In the genomic region with DNA sequence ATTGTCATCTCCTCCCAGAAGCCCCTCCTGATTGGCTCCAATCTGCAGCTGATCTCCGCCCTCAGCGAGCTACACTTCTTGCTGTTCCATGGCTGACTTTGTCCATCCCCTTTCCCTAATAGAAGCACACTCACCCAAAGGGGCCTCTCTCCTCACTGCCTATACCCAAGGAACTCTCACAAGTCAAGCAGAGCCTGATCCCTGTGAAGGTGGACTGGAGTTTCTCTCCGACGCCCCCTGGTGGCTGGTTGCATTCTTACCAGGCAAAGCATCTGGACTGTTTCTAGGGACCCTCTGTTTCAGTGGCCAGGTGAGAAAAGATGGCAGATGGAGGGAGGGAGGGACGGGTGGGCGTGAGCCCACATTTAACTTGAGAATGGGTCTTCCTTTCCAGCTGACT, we compare ENCODE assay signal across 8 mouse cellular contexts. TPM values are rescaled to one million over a fixed set of nuclear protein-coding genes. Genes with fewer than 3 reads are reported as not detected.
A peak's percentile ranks its signal among the peaks of the same experiment; 100 is the strongest.
DNase-seq lines count a peak whose midpoint lies in the region; ATAC-seq lines count a peak whose summit lies in the region.

No protein-coding gene starts in this region.

- no peak for ATAC-seq in heart, embryonic 12.5 days (ENCODE audit: insufficient number of reproducible peaks, low FRiP score)
- peak; percentile 77 for ATAC-seq in forebrain, embryonic 11.5 days (replicated peaks; ENCODE audit: low FRiP score)
- ATAC-seq in hindbrain, embryonic 15.5 days (ENCODE audit: low FRiP score, low read depth) = peak; percentile 49; the same call in 1 of the 2 replicates
- 0 out of 2 replicates have a peak, but pooled peaks have one; percentile 38 for ATAC-seq in limb, embryonic 12.5 days (ENCODE audit: insufficient number of reproducible peaks, insufficient read depth, low FRiP score, low TSS enrichment, low read depth)
- ATAC-seq in midbrain, embryonic 15.5 days (replicated peaks) = peak; percentile 73

- no peaks in the 10 kb centered on the region for H3K9me3 ChIP-seq in heart, embryonic 12.5 days (replicated peaks)
- no peaks in the 10 kb centered on the region for H3K9me3 ChIP-seq in forebrain, embryonic 11.5 days (ENCODE audit: control insufficient read depth, low read length)
- H3K9me3 ChIP-seq in hindbrain, embryonic 15.5 days = no peaks in the 10 kb centered on the region
- H3K9me3 ChIP-seq in limb, embryonic 12.5 days = no peaks in the 10 kb centered on the region
- no peaks in the 10 kb centered on the region for H3K9me3 ChIP-seq in midbrain, embryonic 15.5 days

- DNase-seq in heart, adult 18-20 months = peak; percentile 35 to 80
- DNase-seq in c-Kit-positive CD71-positive TER-119-negative erythroid progenitor cells, embryonic 14.5 days (ENCODE audit: low read depth) = peak; percentile 63
- peak; percentile 90 for DNase-seq in forebrain, embryonic 11.5 days (ENCODE audit: low spot score)
- DNase-seq in spleen, postnatal 14 days (ENCODE audit: low spot score in 2 of 2) = peak; percentile 21 to 53

- H3K4me3 ChIP-seq in heart, embryonic 12.5 days = no peak overlapping the region
- H3K4me3 ChIP-seq in forebrain, embryonic 11.5 days (ENCODE audit: low read depth, low read length) = no peak overlapping the region
- H3K4me3 ChIP-seq in hindbrain, embryonic 15.5 days = no peak overlapping the region
- H3K4me3 ChIP-seq in limb, embryonic 12.5 days (replicated peaks) = no peak overlapping the region
- H3K4me3 ChIP-seq in midbrain, embryonic 15.5 days = no peak overlapping the region

- no peak overlapping the region for H3K27ac ChIP-seq in heart, embryonic 12.5 days (ENCODE audit: poor library complexity, severe bottlenecking)
- H3K27ac ChIP-seq in forebrain, embryonic 11.5 days (ENCODE audit: low read depth, low read length) = no peak overlapping the region
- no peak overlapping the region for H3K27ac ChIP-seq in hindbrain, embryonic 15.5 days (replicated peaks)
- H3K27ac ChIP-seq in limb, embryonic 12.5 days = no peak overlapping the region
- no peak overlapping the region for H3K27ac ChIP-seq in midbrain, embryonic 15.5 days

- H3K4me1 ChIP-seq in heart, embryonic 12.5 days (replicated peaks) = no peaks in the 10 kb centered on the region
- no peaks in the 10 kb centered on the region for H3K4me1 ChIP-seq in forebrain, embryonic 11.5 days (replicated peaks; ENCODE audit: control insufficient read depth, insufficient read depth, low read length)
- H3K4me1 ChIP-seq in hindbrain, embryonic 15.5 days (replicated peaks) = peaks cover 40% of the 10 kb centered on the region
- peaks cover 8% of the 10 kb centered on the region for H3K4me1 ChIP-seq in limb, embryonic 12.5 days (replicated peaks)
- H3K4me1 ChIP-seq in midbrain, embryonic 15.5 days = peaks cover 21% of the 10 kb centered on the region; the same call in 1 of the 2 replicates

- no peaks in the 10 kb centered on the region; the same call in 1 of the 2 replicates for H3K36me3 ChIP-seq in heart, embryonic 12.5 days
- H3K36me3 ChIP-seq in forebrain, embryonic 11.5 days (ENCODE audit: control insufficient read depth, insufficient read depth, low read length) = no peaks in the 10 kb centered on the region
- no peaks in the 10 kb centered on the region for H3K36me3 ChIP-seq in hindbrain, embryonic 15.5 days
- H3K36me3 ChIP-seq in limb, embryonic 12.5 days = peaks cover 12% of the 10 kb centered on the region; the same call in 1 of the 2 replicates
- no peaks in the 10 kb centered on the region for H3K36me3 ChIP-seq in midbrain, embryonic 15.5 days (replicated peaks)

- no peaks in the 10 kb centered on the region for H3K27me3 ChIP-seq in heart, embryonic 12.5 days (replicated peaks)
- no peaks in the 10 kb centered on the region for H3K27me3 ChIP-seq in forebrain, embryonic 11.5 days (ENCODE audit: control insufficient read depth, insufficient read depth, low read length)
- no peaks in the 10 kb centered on the region for H3K27me3 ChIP-seq in hindbrain, embryonic 15.5 days
- H3K27me3 ChIP-seq in limb, embryonic 12.5 days = no peaks in the 10 kb centered on the region
- no peaks in the 10 kb centered on the region for H3K27me3 ChIP-seq in midbrain, embryonic 15.5 days (replicated peaks)

- WGBS in heart, embryonic 12.5 days = 30% methylated on average over 6 of the region's 6 CpGs
- WGBS in forebrain, embryonic 11.5 days = 30% methylated on average over 6 of the region's 6 CpGs
- WGBS in hindbrain, embryonic 15.5 days = 28% methylated on average over 6 of the region's 6 CpGs
- WGBS in limb, embryonic 12.5 days = 20% methylated on average over 6 of the region's 6 CpGs
- WGBS in midbrain, embryonic 15.5 days = 26% methylated on average over 6 of the region's 6 CpGs

- H3K4me2 ChIP-seq in heart, embryonic 12.5 days = no peak overlapping the region
- no peak overlapping the region for H3K4me2 ChIP-seq in forebrain, embryonic 11.5 days (ENCODE audit: low read depth, low read length, severe bottlenecking)
- H3K4me2 ChIP-seq in hindbrain, embryonic 15.5 days = no peak overlapping the region
- no peak overlapping the region for H3K4me2 ChIP-seq in limb, embryonic 12.5 days
- no peak overlapping the region for H3K4me2 ChIP-seq in midbrain, embryonic 15.5 days

- H3K9ac ChIP-seq in heart, embryonic 12.5 days = no peak overlapping the region
- H3K9ac ChIP-seq in forebrain, embryonic 11.5 days (ENCODE audit: low read length) = no peak overlapping the region
- H3K9ac ChIP-seq in hindbrain, embryonic 15.5 days = no peak overlapping the region
- H3K9ac ChIP-seq in limb, embryonic 12.5 days (replicated peaks) = no peak overlapping the region
- no peak overlapping the region for H3K9ac ChIP-seq in midbrain, embryonic 15.5 days

RNA-seq across cellular contexts. Expression of a gene that starts 14.9 kb away (rescaled TPM):
- total RNA-seq in heart, adult 18-20 months (2021) = 10 to 100 TPM; 17.6 to 18.7 TPM
- polyA plus RNA-seq in heart, embryonic 12.5 days (2016; fragmentation: Nextera tagmentation; extraction: Ambion mirVana) = 21.6 and 22.3 TPM in 2 replicates
- polyA plus RNA-seq in forebrain, embryonic 11.5 days (2014; fragmentation: Nextera tagmentation; extraction: Ambion mirVana) = 17.0 and 19.6 TPM in 2 replicates
- 18.4 and 20.2 TPM in 2 replicates for polyA plus RNA-seq in hindbrain, embryonic 15.5 days (2015; fragmentation: Nextera tagmentation; extraction: Ambion mirVana)
- 21.1 and 21.8 TPM in 2 replicates for polyA plus RNA-seq in limb, embryonic 12.5 days (2016; fragmentation: Nextera tagmentation; extraction: Ambion mirVana)
- polyA plus RNA-seq in midbrain, embryonic 15.5 days (2015; fragmentation: Nextera tagmentation; extraction: Ambion mirVana) = 22.1 and 23.3 TPM in 2 replicates

RNA-seq across cellular contexts. Expression of a gene that starts 18.7 kb away (rescaled TPM):
- total RNA-seq in heart, adult 18-20 months (2021) = 10 to 100 TPM; 49.8 to 51.4 TPM
- 21.8 and 23.1 TPM in 2 replicates for polyA plus RNA-seq in heart, embryonic 12.5 days (2016; fragmentation: Nextera tagmentation; extraction: Ambion mirVana)
- 30.6 and 37.6 TPM in 2 replicates for polyA plus RNA-seq in forebrain, embryonic 11.5 days (2014; fragmentation: Nextera tagmentation; extraction: Ambion mirVana)
- polyA plus RNA-seq in hindbrain, embryonic 15.5 days (2015; fragmentation: Nextera tagmentation; extraction: Ambion mirVana) = 22.7 and 22.8 TPM in 2 replicates
- polyA plus RNA-seq in limb, embryonic 12.5 days (2016; fragmentation: Nextera tagmentation; extraction: Ambion mirVana) = 19.3 and 19.7 TPM in 2 replicates
- polyA plus RNA-seq in midbrain, embryonic 15.5 days (2015; fragmentation: Nextera tagmentation; extraction: Ambion mirVana) = 22.8 and 23.8 TPM in 2 replicates

Comparison
In these comparisons a context has a peak if more than half of its experiments do, and no peak if none do; other contexts are left out.
1. DNase-seq: peak in every context shown above with its lines; median percentile 90 in forebrain, embryonic 11.5 days; 63 in c-Kit-positive CD71-positive TER-119-negative erythroid progenitor cells, embryonic 14.5 days; 58 in heart, adult 18-20 months; 37 in spleen, postnatal 14 days.